Mouse (Mus musculus): ENCODE data around the gene Vps33a.

Gene Vps33a

GRCm38 (mm10) chr5:123572357-123573186 lies at the start of gene Vps33a:
TSS of gene Vps33a (minus strand) at chr5:123573038.
- in situ Hi-C loops (cut with MboI; ENCODE audit: low pct_unique_long_range_greater_than_20kb in 1 of 2, low sequenced_read_pairs in 2 of 2, unreplicated experiment in 1 of 2) = no loop called here

- in situ Hi-C loops (cut with MboI; ENCODE audit: low pct_unique_long_range_greater_than_20kb in 1 of 2, low sequenced_read_pairs in 2 of 2, unreplicated experiment in 1 of 2) = no loop called here
Observed at GRCm38 (mm10) chr5:123622421-123622820, 49.6 kb upstream of the Vps33a start.

- in situ Hi-C loops (cut with MboI; ENCODE audit: low pct_unique_long_range_greater_than_20kb in 1 of 2, low sequenced_read_pairs in 2 of 2, unreplicated experiment in 1 of 2) = loop anchor here in 1 of 2 experiments (10.0 kb wide), 1 partner anchor 174 kb away; no protein-coding TSS in a partner anchor
Observed at GRCm38 (mm10) chr5:123618558-123618957, 45.7 kb upstream of the Vps33a start.

DNA sequence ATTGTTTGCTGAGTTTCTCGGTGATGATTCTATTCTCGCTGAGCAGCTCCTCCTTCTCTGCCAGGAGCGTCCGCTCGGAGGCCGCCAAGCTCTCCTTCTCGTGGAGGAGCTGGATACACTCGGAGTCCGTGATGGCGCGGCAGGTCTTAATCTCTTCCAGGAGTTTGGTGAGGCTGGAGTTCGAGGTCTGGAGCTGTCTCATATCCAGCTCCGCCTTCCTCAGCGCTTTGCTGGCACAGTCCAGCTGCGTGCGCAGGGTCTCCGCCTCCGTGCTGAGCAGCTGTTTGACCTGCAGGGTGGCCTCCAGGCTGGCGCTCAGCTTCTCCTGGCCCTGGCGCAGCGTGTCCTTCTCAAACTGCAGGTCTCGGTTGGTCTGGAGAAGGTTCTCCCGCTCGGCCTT lies 41.4 kb upstream of the Vps33a start:
- in situ Hi-C loops (cut with MboI; ENCODE audit: low pct_unique_long_range_greater_than_20kb in 1 of 2, low sequenced_read_pairs in 2 of 2, unreplicated experiment in 1 of 2) = loop anchor here in 1 of 2 experiments (10.0 kb wide), 1 partner anchor 169 kb away; no protein-coding TSS in a partner anchor

- in situ Hi-C loops (cut with MboI; ENCODE audit: low pct_unique_long_range_greater_than_20kb in 1 of 2, low sequenced_read_pairs in 2 of 2, unreplicated experiment in 1 of 2) = loop anchor here in 1 of 2 experiments (10.0 kb wide), 1 partner anchor 165 kb away; no protein-coding TSS in a partner anchor
Observed at GRCm38 (mm10) chr5:123609843-123610242, 37.0 kb upstream of the Vps33a start.

DNA sequence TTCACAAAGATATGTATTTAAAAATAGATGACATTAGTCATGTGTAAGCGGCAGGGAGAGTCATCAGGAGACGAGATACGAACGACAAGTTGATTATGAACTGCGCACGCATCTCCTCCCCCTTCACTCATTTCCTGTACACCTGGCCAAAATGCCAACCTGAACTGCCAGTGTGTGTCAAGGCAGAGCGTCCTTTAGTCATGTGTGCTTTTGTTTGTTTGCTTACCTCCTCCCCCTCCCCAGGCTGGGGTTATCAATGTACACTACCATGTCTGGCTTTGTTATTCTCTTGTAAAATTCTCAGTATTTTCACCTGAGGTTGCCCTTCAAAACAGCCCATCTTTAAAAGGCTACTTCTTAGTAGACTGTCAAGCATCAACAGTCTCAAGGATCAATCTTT lies 36.6 kb upstream of the Vps33a start:
- in situ Hi-C loops (cut with MboI; ENCODE audit: low pct_unique_long_range_greater_than_20kb in 1 of 2, low sequenced_read_pairs in 2 of 2, unreplicated experiment in 1 of 2) = no loop called here

GRCm38 (mm10) chr5:123607211-123607669 lies 34.4 kb upstream of the Vps33a start:
- in situ Hi-C loops (cut with MboI; ENCODE audit: low pct_unique_long_range_greater_than_20kb in 1 of 2, low sequenced_read_pairs in 2 of 2, unreplicated experiment in 1 of 2) = no loop called here

DNA sequence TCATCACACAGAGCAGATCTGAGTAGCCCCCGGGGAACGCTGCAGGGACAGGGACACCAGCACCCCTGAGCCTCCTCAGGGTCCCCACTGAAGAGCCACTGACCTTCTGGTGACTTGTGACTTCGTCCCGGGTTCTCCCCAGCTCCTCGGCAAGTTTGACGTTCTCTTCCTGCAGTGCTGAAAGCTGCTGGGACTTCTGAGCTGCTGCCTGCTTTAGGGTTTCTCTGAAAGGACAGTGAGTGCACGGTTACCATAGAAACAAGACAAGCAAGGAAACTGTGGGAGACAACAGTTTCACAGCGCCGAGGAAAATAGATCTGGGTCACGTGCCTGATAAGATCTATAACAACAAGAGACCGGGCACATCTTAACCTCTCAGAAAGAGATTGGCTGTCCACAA lies 30.7 kb upstream of the Vps33a start:
- in situ Hi-C loops (cut with MboI; ENCODE audit: low pct_unique_long_range_greater_than_20kb in 1 of 2, low sequenced_read_pairs in 2 of 2, unreplicated experiment in 1 of 2) = no loop called here

GRCm38 (mm10) chr5:123602174-123602573 lies 29.3 kb upstream of the Vps33a start:
- in situ Hi-C loops (cut with MboI; ENCODE audit: low pct_unique_long_range_greater_than_20kb in 1 of 2, low sequenced_read_pairs in 2 of 2, unreplicated experiment in 1 of 2) = no loop called here

- in situ Hi-C loops (cut with MboI; ENCODE audit: low pct_unique_long_range_greater_than_20kb in 1 of 2, low sequenced_read_pairs in 2 of 2, unreplicated experiment in 1 of 2) = no loop called here
Observed at GRCm38 (mm10) chr5:123599319-123599718, 26.5 kb upstream of the Vps33a start.

DNA sequence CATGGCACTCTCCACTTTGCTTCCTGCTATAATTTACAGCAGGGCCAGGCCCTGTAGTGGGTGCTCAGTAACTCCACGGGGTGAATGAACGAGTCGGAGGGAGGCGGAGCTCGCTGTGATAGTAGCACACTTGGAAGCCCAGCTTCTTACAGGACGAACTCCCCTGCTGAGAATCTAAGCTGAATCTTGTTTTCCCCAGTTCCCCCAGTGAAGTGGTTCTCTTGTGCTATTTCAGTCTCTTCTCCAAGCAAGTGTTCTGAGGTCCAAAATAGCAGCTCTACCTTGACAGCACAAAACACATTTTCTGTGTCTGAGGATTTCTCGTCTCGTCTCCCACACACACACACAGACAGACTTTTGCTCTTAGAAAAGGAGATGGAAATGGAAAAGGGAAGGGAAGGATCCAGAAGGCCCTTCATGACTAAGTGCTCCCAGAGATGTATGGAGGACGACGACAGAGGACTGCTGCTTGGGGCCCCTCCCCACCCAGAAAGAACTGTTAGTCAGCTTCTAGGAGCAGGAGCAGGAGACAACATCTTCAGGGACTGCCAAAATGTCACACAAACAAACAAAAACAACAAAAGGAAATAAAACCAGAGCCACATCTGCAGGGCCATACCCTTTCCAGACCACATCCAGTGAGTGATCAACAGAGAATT lies 20.9 kb upstream of the Vps33a start:
- in situ Hi-C loops (cut with MboI; ENCODE audit: low pct_unique_long_range_greater_than_20kb in 1 of 2, low sequenced_read_pairs in 2 of 2, unreplicated experiment in 1 of 2) = no loop called here

DNA sequence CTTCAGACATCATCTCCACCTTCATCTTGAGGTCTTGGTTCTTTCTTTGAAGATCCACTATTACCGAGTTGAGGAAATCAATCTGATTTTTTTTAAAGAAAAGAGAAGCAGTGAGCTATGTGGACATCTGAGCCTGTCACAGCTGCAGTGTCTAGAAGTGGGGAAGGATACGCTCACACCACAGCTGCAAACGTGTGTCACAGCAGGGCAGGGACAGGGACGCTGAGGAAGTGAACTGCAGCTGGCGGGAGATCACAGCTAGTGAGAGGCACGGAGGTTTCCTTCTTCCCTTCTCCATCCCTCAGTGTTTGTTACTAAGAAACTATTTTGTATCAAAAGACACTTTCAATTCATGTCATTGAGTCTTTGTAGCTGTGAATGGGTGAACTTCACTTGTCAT lies 7.2 kb upstream of the Vps33a start:
- in situ Hi-C loops (cut with MboI; ENCODE audit: low pct_unique_long_range_greater_than_20kb in 1 of 2, low sequenced_read_pairs in 2 of 2, unreplicated experiment in 1 of 2) = no loop called here

- in situ Hi-C loops (cut with MboI; ENCODE audit: low pct_unique_long_range_greater_than_20kb in 1 of 2, low sequenced_read_pairs in 2 of 2, unreplicated experiment in 1 of 2) = no loop called here
Observed at GRCm38 (mm10) chr5:123576696-123577095, 3.9 kb upstream of the Vps33a start.

- in situ Hi-C loops (cut with MboI; ENCODE audit: low pct_unique_long_range_greater_than_20kb in 1 of 2, low sequenced_read_pairs in 2 of 2, unreplicated experiment in 1 of 2) = no loop called here
Observed at GRCm38 (mm10) chr5:123573362-123573761, 524 bp upstream of the Vps33a start.

DNA sequence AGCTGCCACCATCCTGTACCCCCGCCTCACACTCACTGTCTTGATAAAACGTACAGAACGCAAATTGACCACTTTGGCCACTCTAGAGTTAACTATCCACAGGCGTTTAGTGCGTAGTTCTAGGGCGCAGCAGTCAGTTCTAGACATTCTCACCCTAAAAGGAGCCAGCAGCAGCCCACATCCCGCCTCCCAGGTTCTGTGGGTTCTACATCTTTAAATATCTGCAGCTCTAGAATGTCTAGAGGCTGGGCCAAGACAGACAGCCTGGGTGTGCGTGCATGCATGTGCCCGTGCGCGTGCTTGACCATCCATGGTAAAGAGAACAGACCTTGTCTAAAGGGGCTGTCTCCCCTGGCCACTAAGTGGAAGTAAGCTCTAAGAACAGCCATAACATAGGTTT lies 11.7 kb downstream of the Vps33a start:
- in situ Hi-C loops (cut with MboI; ENCODE audit: low pct_unique_long_range_greater_than_20kb in 1 of 2, low sequenced_read_pairs in 2 of 2, unreplicated experiment in 1 of 2) = no loop called here

- in situ Hi-C loops (cut with MboI; ENCODE audit: low pct_unique_long_range_greater_than_20kb in 1 of 2, low sequenced_read_pairs in 2 of 2, unreplicated experiment in 1 of 2) = no loop called here
Observed at GRCm38 (mm10) chr5:123559588-123559987, 13.2 kb downstream of the Vps33a start.

- in situ Hi-C loops (cut with MboI; ENCODE audit: low pct_unique_long_range_greater_than_20kb in 1 of 2, low sequenced_read_pairs in 2 of 2, unreplicated experiment in 1 of 2) = no loop called here
Observed at GRCm38 (mm10) chr5:123556451-123556850, 16.4 kb downstream of the Vps33a start.

DNA sequence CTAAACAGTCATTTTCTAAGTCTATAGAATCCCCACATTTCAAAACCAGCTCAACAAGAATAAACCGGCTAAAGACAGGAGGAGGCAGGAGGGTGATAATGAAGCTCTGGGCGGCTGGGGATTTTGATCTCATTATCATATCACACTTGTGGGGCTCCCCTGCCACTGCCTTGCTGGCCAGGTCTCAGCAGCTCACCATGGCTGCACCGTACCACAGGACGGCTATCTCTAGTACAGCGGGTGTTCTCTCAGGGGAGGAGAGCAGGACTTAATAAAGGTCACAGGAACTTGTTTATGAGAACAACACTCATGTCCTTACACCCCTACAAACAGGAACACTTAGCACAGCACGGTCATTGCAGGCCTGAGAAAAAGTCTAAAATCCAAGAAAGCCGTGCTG lies 17.1 kb downstream of the Vps33a start:
- in situ Hi-C loops (cut with MboI; ENCODE audit: low pct_unique_long_range_greater_than_20kb in 1 of 2, low sequenced_read_pairs in 2 of 2, unreplicated experiment in 1 of 2) = no loop called here

DNA sequence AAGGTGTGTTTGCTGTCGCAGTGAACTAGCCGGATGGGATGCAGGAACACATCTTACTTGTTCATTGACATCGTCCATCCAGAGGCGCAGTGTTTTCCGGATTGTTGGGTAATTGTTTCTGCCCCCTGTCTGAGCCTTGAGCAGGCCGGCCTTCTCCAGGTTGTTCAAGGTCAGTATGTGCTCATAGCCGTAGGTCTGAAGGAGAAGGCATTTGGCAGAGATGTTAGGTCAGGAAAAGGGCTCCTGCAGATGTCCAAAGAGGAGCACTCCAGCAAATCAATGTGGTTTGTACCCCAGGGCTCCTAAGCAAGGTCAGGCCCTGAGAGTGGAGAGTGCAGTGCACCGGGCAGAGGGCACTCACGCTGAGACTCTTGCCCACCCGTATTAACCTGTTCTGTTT lies 39.0 kb downstream of the Vps33a start:
- in situ Hi-C loops (cut with MboI; ENCODE audit: low pct_unique_long_range_greater_than_20kb in 1 of 2, low sequenced_read_pairs in 2 of 2, unreplicated experiment in 1 of 2) = no loop called here

DNA sequence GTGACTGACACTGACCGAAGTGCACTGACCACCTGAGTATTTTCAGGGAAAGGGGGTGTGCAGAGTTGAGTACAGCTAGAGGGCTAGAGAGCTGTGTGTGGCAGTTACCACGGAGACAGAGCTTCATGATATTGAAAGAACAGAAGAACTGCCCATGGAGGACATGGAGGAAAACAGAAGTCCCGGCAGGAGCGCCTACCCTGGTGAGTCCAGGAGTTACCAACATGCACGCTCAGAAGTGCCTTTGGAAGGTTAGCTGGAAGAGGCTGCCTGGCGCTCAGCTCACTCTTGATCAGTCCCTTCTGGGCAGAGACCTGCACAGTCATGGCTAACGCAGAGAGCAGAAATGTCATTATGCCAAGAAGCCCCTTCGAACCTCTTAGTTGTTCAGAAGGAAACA lies 42.8 kb downstream of the Vps33a start:
- in situ Hi-C loops (cut with MboI; ENCODE audit: low pct_unique_long_range_greater_than_20kb in 1 of 2, low sequenced_read_pairs in 2 of 2, unreplicated experiment in 1 of 2) = no loop called here

Measured in mouse embryonic stem cell (cell line).